Mouse (Mus musculus) heart, postnatal 0 days (tissue): ENCODE measurements at regions not wholly inside any gene's neighbourhood (a gene's known extent, or its start where the extent isn't known, plus 50 kb on each side); places are given as distances from the start of the nearest gene placed in this dataset.

Experiments
- ATAC-seq: fragments of 200-750 bp; cut with Nextera tagmentation; 2 replicates; pipeline ENCODE4 v1.8.0; 2017; ENCODE audit warnings: low read depth, moderate number of reproducible peaks, moderate library complexity; ENCODE audit not compliant: insufficient read depth
- DNase-seq: peaks from one replicate; pipeline ENCODE4 v3.0.0-alpha.2; 2016; ENCODE audit warnings: low spot score
- H3K27ac ChIP-seq: fragments of 300-500 bp; sonication (generic); 2 replicates; pipeline ENCODE4 v1.5.1; 2014; ENCODE audit warnings: low read depth, mild to moderate bottlenecking
- H3K27me3 ChIP-seq: fragments of 300-500 bp; sonication (generic); 2 replicates; pipeline ENCODE4 v1.6.1; 2014; ENCODE audit warnings: low read length, mixed read lengths; ENCODE audit not compliant: control insufficient read depth, insufficient read depth
- H3K36me3 ChIP-seq: fragments of 300-500 bp; sonication (generic); replicated peaks from 2 replicates; pipeline ENCODE4 v1.6.1; 2014; ENCODE audit warnings: low read length, mixed read lengths; ENCODE audit not compliant: control insufficient read depth, insufficient read depth
- H3K4me1 ChIP-seq: fragments of 300-500 bp; sonication (generic); 2 replicates; pipeline ENCODE4 v1.6.1; 2014; ENCODE audit warnings: antibody characterized with exemption; ENCODE audit not compliant: control insufficient read depth, insufficient read depth
- H3K4me2 ChIP-seq: fragments of 300-500 bp; sonication (generic); 2 replicates; pipeline ENCODE4 v1.6.1; 2014; ENCODE audit warnings: low read depth, mild to moderate bottlenecking, low read length, moderate library complexity
- H3K4me3 ChIP-seq: fragments of 300-500 bp; sonication (generic); 2 replicates; pipeline ENCODE4 v1.5.1; 2014; ENCODE audit warnings: low read depth, low read length
- H3K9ac ChIP-seq: fragments of 300-500 bp; sonication (generic); replicated peaks from 2 replicates; pipeline ENCODE4 v1.6.1; 2014; ENCODE audit warnings: low read depth, low read length, mixed read lengths
- H3K9me3 ChIP-seq: fragments of 300-500 bp; sonication (generic); replicated peaks from 2 replicates; pipeline ENCODE4 v1.6.1; 2016; ENCODE audit warnings: low read length; ENCODE audit not compliant: control insufficient read depth
- CTCF ChIP-seq: IDR thresholded peaks from 2 replicates; pipeline ENCODE4 v1.5.1; 2016; ENCODE audit warnings: antibody characterized with exemption, control low read depth, low read depth
- EP300 ChIP-seq: IDR thresholded peaks from 2 replicates; pipeline ENCODE4 v1.6.1; 2016; ENCODE audit warnings: antibody characterized with exemption, low read depth
- WGBS: fragments of 180-500 bp; shearing (Covaris S2); extraction: QIAGEN DNeasy Blood & Tissue Kit; methylation state at CpG from one replicate; pipeline ENCODE4 v1.1.7; 2014; 5-methylcytosine and 5-hydroxymethylcytosine counted together

- ATAC-seq (no peak), DNase-seq (no peak)
- Histone ChIP-seq H3K27ac (no peak overlapping the region), H3K4me1 (0 out of 2 replicates have a peak, but pooled peaks cover 6% of the 10 kb centered on the region), H3K4me3 (no peak overlapping the region), H3K4me2 (no peak overlapping the region), H3K9ac (no peak overlapping the region), H3K36me3 (no peaks in the 10 kb centered on the region), H3K9me3 (no peaks in the 10 kb centered on the region), H3K27me3 (no peaks in the 10 kb centered on the region)
- TF ChIP-seq EP300 (no peak), CTCF (no peak)
- 92% methylated on average over 7 of the region's 7 CpGs for WGBS
Measured at GRCm38 (mm10) chr2:44464631-44465030, 462.8 kb downstream of the Gtdc1 start.

- 85% methylated on average over 13 of the region's 13 CpGs for WGBS
- Histone ChIP-seq H3K36me3 (no peaks in the 10 kb centered on the region), H3K27me3 (no peaks in the 10 kb centered on the region), H3K9me3 (no peaks in the 10 kb centered on the region), H3K9ac (no peak overlapping the region), H3K4me3 (no peak overlapping the region), H3K4me2 (no peak overlapping the region), H3K27ac (no peak overlapping the region), H3K4me1 (0 out of 2 replicates have a peak, but pooled peaks cover 6% of the 10 kb centered on the region)
- no peak for TF ChIP-seq EP300
- TF ChIP-seq CTCF: no peak
- DNase-seq: no peak
- no peak for ATAC-seq
Measured at GRCm38 (mm10) chr2:44462619-44463329, 464.7 kb downstream of the Gtdc1 start.

GRCm38 (mm10) chr2:44461289-44462250, 465.9 kb downstream of the Gtdc1 start:
- Histone ChIP-seq H3K36me3 (no peaks in the 10 kb centered on the region), H3K9ac (no peak overlapping the region), H3K4me1 (0 out of 2 replicates have a peak, but pooled peaks cover 6% of the 10 kb centered on the region), H3K9me3 (no peaks in the 10 kb centered on the region), H3K27ac (no peak overlapping the region), H3K27me3 (no peaks in the 10 kb centered on the region), H3K4me2 (no peak overlapping the region), H3K4me3 (no peak overlapping the region)
- TF ChIP-seq EP300 (no peak), CTCF (no peak)
- 43% methylated on average over 16 of the region's 16 CpGs for WGBS
- no peak for DNase-seq
- no peak for ATAC-seq

- no peak for DNase-seq
- Histone ChIP-seq H3K27ac (no peak overlapping the region), H3K4me2 (no peak overlapping the region), H3K36me3 (no peaks in the 10 kb centered on the region), H3K4me3 (no peak overlapping the region), H3K4me1 (no peaks in the 10 kb centered on the region), H3K9me3 (no peaks in the 10 kb centered on the region), H3K9ac (no peak overlapping the region), H3K27me3 (no peaks in the 10 kb centered on the region)
- TF ChIP-seq CTCF: no peak
- TF ChIP-seq EP300: no peak
- ATAC-seq: no peak
Measured at GRCm38 (mm10) chr2:44449471-44449870, 478.0 kb downstream of the Gtdc1 start.
